Mouse (Mus musculus): Measurements from ENCODE around the gene Trim28. TPM values are rescaled to one million over a fixed set of nuclear protein-coding genes. Genes with fewer than 3 reads are reported as not detected.

Trim28 gene
- total RNA-seq (2021) = 100 to 1,000 TPM; 118 to 161 TPM
- long read RNA-seq, experiment 1, transcript Trim28-201 (17 exons, 3,245 nt) = major isoform, 201 of 230 reads
- long read RNA-seq, experiment 1, partial matches to known transcripts = 13 of 230 reads
- long read RNA-seq, experiment 1, other reads (novel, unspliced or antisense) = 16 of 230 reads
- long read RNA-seq, experiment 2, transcript Trim28-201 (17 exons, 3,245 nt) = major isoform, 135 of 155 reads
- long read RNA-seq, experiment 2, partial matches to known transcripts = 7 of 155 reads
- long read RNA-seq, experiment 2, other reads (novel, unspliced or antisense) = 13 of 155 reads

- DNase-seq = no peak
Observed at GRCm38 (mm10) chr7:12998851-12999250, at the start of gene Trim28. TSS of gene Trim28 (plus strand) at chr7:12999114.

- DNase-seq = no peak
Observed at GRCm38 (mm10) chr7:12949872-12950229, 49.1 kb upstream of the Trim28 start.

- no peak for DNase-seq
Observed at GRCm38 (mm10) chr7:12954896-12955295, 44.0 kb upstream of the Trim28 start.

GRCm38 (mm10) chr7:12957511-12957910, 41.4 kb upstream of the Trim28 start:
- DNase-seq = no peak

GRCm38 (mm10) chr7:12958948-12959347, 40.0 kb upstream of the Trim28 start:
- DNase-seq = no peak

- no peak for DNase-seq
Observed at GRCm38 (mm10) chr7:12959718-12960117, 39.2 kb upstream of the Trim28 start.

GRCm38 (mm10) chr7:12961511-12962141, 37.3 kb upstream of the Trim28 start:
- peak; percentile 19 for DNase-seq

- DNase-seq = peak; percentile 82
Observed at GRCm38 (mm10) chr7:12965678-12966091, 33.2 kb upstream of the Trim28 start, which contains the start of gene Zfp324. TSS of gene Zfp324 (plus strand) at chr7:12965838.

GRCm38 (mm10) chr7:12966104-12966845, 32.6 kb upstream of the Trim28 start:
- DNase-seq = peak; percentile 53

- no peak for DNase-seq
Observed at GRCm38 (mm10) chr7:12970906-12971305, 28.0 kb upstream of the Trim28 start.

- DNase-seq = peak; percentile 97
Observed at GRCm38 (mm10) chr7:12977682-12978389, 21.1 kb upstream of the Trim28 start, which contains the start of gene Zfp446. TSS of gene Zfp446 (plus strand) at chr7:12977848.

- DNase-seq = no peak
Observed at GRCm38 (mm10) chr7:12978931-12979722, 19.8 kb upstream of the Trim28 start.

GRCm38 (mm10) chr7:12979776-12980175, 19.1 kb upstream of the Trim28 start:
- DNase-seq = no peak

- DNase-seq = no peak
Observed at GRCm38 (mm10) chr7:12980291-12980690, 18.6 kb upstream of the Trim28 start.

- no peak for DNase-seq
Observed at GRCm38 (mm10) chr7:12985724-12986123, 13.2 kb upstream of the Trim28 start.

- DNase-seq = no peak
Observed at GRCm38 (mm10) chr7:12986906-12987305, 12.0 kb upstream of the Trim28 start.

GRCm38 (mm10) chr7:12987409-12988189, 11.3 kb upstream of the Trim28 start:
- DNase-seq = no peak

GRCm38 (mm10) chr7:12992222-12992621, 6.7 kb upstream of the Trim28 start:
- DNase-seq = no peak

- no peak for DNase-seq
Observed at GRCm38 (mm10) chr7:12993148-12993547, 5.8 kb upstream of the Trim28 start.

GRCm38 (mm10) chr7:12995862-12996261, 3.1 kb upstream of the Trim28 start:
- DNase-seq = no peak

GRCm38 (mm10) chr7:12997230-12997629, 1.7 kb upstream of the Trim28 start:
- DNase-seq = no peak
